Mouse (Mus musculus) small intestine, adult 2 months (tissue): ENCODE results near the gene Zfp804b.

Source experiments
- CTCF ChIP-seq: fragments of 200-500 bp; IDR thresholded peaks from 2 replicates; pipeline ENCODE4 v1.5.1; 2012; ENCODE audit warnings: low read depth, mild to moderate bottlenecking, control low read depth, inconsistent platforms, low read length, moderate library complexity, mixed read lengths; ENCODE audit not compliant: insufficient replicate concordance, insufficient read length; ENCODE audit errors: extremely low read depth
- POLR2A ChIP-seq: fragments of 200-500 bp; IDR thresholded peaks from 2 replicates; pipeline ENCODE4 v1.6.1; 2012; ENCODE audit warnings: low read depth, mild to moderate bottlenecking, control low read depth, inconsistent platforms, low read length, moderate library complexity

GRCm38 (mm10) chr5:6795396-6795795, 549.2 kb downstream of the Zfp804b start:
- no peak for TF ChIP-seq CTCF
- no peak for TF ChIP-seq POLR2A
